Mouse (Mus musculus): ENCODE measurements around the gene Gpr34.

Gpr34 gene

GRCm38 (mm10) chrX:13670342-13670741, 38.5 kb downstream of the Gpr34 start:
- DNase-seq (ENCODE audit: low read depth, low spot score), result no peak

- no peak for DNase-seq (ENCODE audit: low read depth, low spot score)
Measured at GRCm38 (mm10) chrX:13673001-13673400, 41.1 kb downstream of the Gpr34 start.

- DNase-seq (ENCODE audit: low read depth, low spot score), result no peak
Measured at GRCm38 (mm10) chrX:13681748-13682147, 49.9 kb downstream of the Gpr34 start.

- DNase-seq (ENCODE audit: low read depth, low spot score), result no peak
Measured at GRCm38 (mm10) chrX:13686589-13686988, 54.7 kb downstream of the Gpr34 start.

GRCm38 (mm10) chrX:13688356-13688755, 56.5 kb downstream of the Gpr34 start:
- DNase-seq (ENCODE audit: low read depth, low spot score), result no peak

Data from brain, embryonic 18.5 days (tissue).